Comparison of ENCODE assay signal across 17 mouse cellular contexts in genomic region chr11:86650676-86651075, GRCm38 (mm10). TPM values are rescaled to one million over a fixed set of nuclear protein-coding genes. Genes with fewer than 3 reads are reported as not detected.
DNase-seq lines count a peak whose midpoint lies in the region; ATAC-seq and TF ChIP-seq lines count a peak whose summit lies in the region.
"Had no signal": no experiment of that assay in that cellular context is flagged by ENCODE, and none has a peak within 500 bp of the region (broad histone marks: within the 10 kb centered on the region; RNA-seq: fewer than 3 reads in every experiment).

No protein-coding gene starts in this region.

- WGBS in heart, embryonic 13.5 days, result 43% methylated on average over 6 of the region's 6 CpGs
- WGBS in lung, embryonic 14.5 days, result 56% methylated on average over 6 of the region's 6 CpGs

- H3K4me1 ChIP-seq in heart, embryonic 13.5 days, result peaks cover 38% of the 10 kb centered on the region
- no peaks in the 10 kb centered on the region for H3K4me1 ChIP-seq in lung, embryonic 14.5 days (ENCODE audit: insufficient read depth)

- no peak overlapping the region for H3K9ac ChIP-seq in heart, embryonic 13.5 days
- H3K9ac ChIP-seq in lung, embryonic 14.5 days, result no peak overlapping the region

- no peak overlapping the region for H3ac ChIP-seq in myocyte (ENCODE audit: control insufficient read depth, insufficient read length)

- no peak for TF ChIP-seq CTCF in lung, embryonic 14.5 days (IDR thresholded peaks at IDR 0.05; ENCODE audit: low read depth)

- no peak overlapping the region for H3K4me2 ChIP-seq in heart, embryonic 13.5 days
- no peak overlapping the region for H3K4me2 ChIP-seq in lung, embryonic 14.5 days
- peak overlapping the region; percentile 93 for H3K4me2 ChIP-seq in myocyte (ENCODE audit: low read depth)

- H3K36me3 ChIP-seq in heart, embryonic 13.5 days, result no peaks in the 10 kb centered on the region
- no peaks in the 10 kb centered on the region for H3K36me3 ChIP-seq in lung, embryonic 14.5 days (ENCODE audit: insufficient read depth)
- H3K36me3 ChIP-seq in myocyte (ENCODE audit: control insufficient read depth, insufficient read depth), result no peaks in the 10 kb centered on the region

- DNase-seq in heart, adult 18-20 months, result no peak
- no peak for DNase-seq in lung, embryonic 14.5 days
- DNase-seq in lung, postnatal 25 days (ENCODE audit: low spot score), result no peak
- peak; percentile 56 for DNase-seq in R1 (ENCODE audit: low read depth, low spot score)
- no peak for DNase-seq in layer of hippocampus, adult 9-11 months
- DNase-seq: cerebellum, adult 11-12 months; heart, postnatal 4 days; kidney, adult 8-10 months; kidney, postnatal 36 days; lung, adult 18-20 months; right cerebral cortex, postnatal 14 days; thymus, postnatal 14 days had no signal

- no peaks in the 10 kb centered on the region for H3K9me3 ChIP-seq in heart, embryonic 13.5 days
- H3K9me3 ChIP-seq in lung, embryonic 14.5 days (ENCODE audit: low read depth, low read length), result no peaks in the 10 kb centered on the region

- TF ChIP-seq POLR2A in myocyte (IDR thresholded peaks at IDR 0.05; ENCODE audit: insufficient read length, low read depth), result no peak

- H3K4me3 ChIP-seq in heart, embryonic 13.5 days, result no peak overlapping the region
- no peak overlapping the region for H3K4me3 ChIP-seq in lung, embryonic 14.5 days (ENCODE audit: low read depth, low read length)
- H3K4me3 ChIP-seq in myocyte, result no peak overlapping the region

- no peak for ATAC-seq in heart, embryonic 13.5 days (ENCODE audit: extremely low read depth, insufficient number of reproducible peaks, low FRiP score, low TSS enrichment)
- no peak for ATAC-seq in lung, embryonic 14.5 days (ENCODE audit: insufficient read depth)
- ATAC-seq: forebrain, embryonic 16.5 days; midbrain, embryonic 16.5 days had no signal

- peak overlapping the region; percentile 55 for H3K27ac ChIP-seq in heart, embryonic 13.5 days (replicated peaks)
- 0 out of 2 replicates have a peak overlapping the region, but pooled peaks have one; percentile 20 for H3K27ac ChIP-seq in lung, embryonic 14.5 days (ENCODE audit: low read depth)
- H3K27ac ChIP-seq: stomach, postnatal 0 days had no signal

- H3K79me2 ChIP-seq in myocyte (ENCODE audit: control insufficient read depth, insufficient read depth), result peaks cover 13% of the 10 kb centered on the region

- no peaks in the 10 kb centered on the region for H3K27me3 ChIP-seq in heart, embryonic 13.5 days (replicated peaks)
- no peaks in the 10 kb centered on the region for H3K27me3 ChIP-seq in lung, embryonic 14.5 days (ENCODE audit: insufficient read depth, low read length)
- no peaks in the 10 kb centered on the region for H3K27me3 ChIP-seq in myocyte (ENCODE audit: control insufficient read depth, insufficient read depth, insufficient read length)

TF ChIP-seq in myocyte, 11 proteins besides CTCF, POLR2A, EP300 and RAD21:
- TF ChIP-seq POLR2AphosphoS2 (IDR thresholded peaks at IDR 0.05; ENCODE audit: insufficient read length, low read depth), result no peak

RNA-seq across cellular contexts. Expression of gene Vmp1, which starts 33.0 kb away (rescaled TPM):
- 85.3 and 93.2 TPM in 2 replicates for polyA plus RNA-seq in heart, embryonic 13.5 days (2015; fragmentation: Nextera tagmentation; extraction: Ambion mirVana)
- total RNA-seq in heart, adult 18-20 months (2021), result 10 to 100 TPM; 63.1 to 72.5 TPM
- polyA plus RNA-seq in lung, embryonic 14.5 days (2014; fragmentation: Nextera tagmentation; extraction: Ambion mirVana), result 117 TPM in 2 replicates
- polyA plus RNA-seq in myocyte (2012; fragmentation: generic; extraction: Trizol), result 169 TPM

RNA-seq across cellular contexts. Expression of gene Ptrh2, which starts 33.1 kb away (rescaled TPM):
- polyA plus RNA-seq in heart, embryonic 13.5 days (2015; fragmentation: Nextera tagmentation; extraction: Ambion mirVana), result 20.5 and 22.6 TPM in 2 replicates
- 1 to 10 TPM; 6.8 to 7.0 TPM for total RNA-seq in heart, adult 18-20 months (2021)
- polyA plus RNA-seq in lung, embryonic 14.5 days (2014; fragmentation: Nextera tagmentation; extraction: Ambion mirVana), result 36.8 and 37.3 TPM in 2 replicates
- 22.6 TPM for polyA plus RNA-seq in myocyte (2012; fragmentation: generic; extraction: Trizol)
